Mouse (Mus musculus) C2C12 (cell line): ENCODE data around the gene Col4a2. TPM values are rescaled to one million over a fixed set of nuclear protein-coding genes. Genes with fewer than 3 reads are reported as not detected.
A peak's percentile ranks its signal among the peaks of the same experiment; 100 is the strongest.

Source experiments
- H3K27me3 ChIP-seq: one replicate; pipeline ENCODE4 v1.6.1; 2011; ENCODE audit not compliant: control insufficient read depth, insufficient read depth, insufficient read length
- H3K36me3 ChIP-seq: one replicate; pipeline ENCODE4 v1.6.1; 2011; ENCODE audit not compliant: control insufficient read depth, insufficient read depth
- H3K4me3 ChIP-seq: one replicate; pipeline ENCODE4 v1.5.1; 2011; ENCODE audit warnings: mild to moderate bottlenecking, control low read depth; ENCODE audit not compliant: poor library complexity, insufficient read depth, severe bottlenecking
- H3K79me2 ChIP-seq: one replicate; pipeline ENCODE4 v1.6.1; 2011; ENCODE audit not compliant: control insufficient read depth, insufficient read depth
- H3K79me3 ChIP-seq: one replicate; pipeline ENCODE4 v1.6.1; 2011; ENCODE audit warnings: low read depth, control low read depth
- H3ac ChIP-seq: one replicate; pipeline ENCODE3; 2011; ENCODE audit warnings: low read depth; ENCODE audit not compliant: control insufficient read depth, insufficient read length
- CEBPB ChIP-seq: IDR thresholded peaks from one replicate; pipeline ENCODE4 v1.6.1; 2011; ENCODE audit warnings: low read depth, mild to moderate bottlenecking, control low read depth, moderate library complexity
- CTCF ChIP-seq: IDR thresholded peaks from one replicate; pipeline ENCODE4 v1.5.1; 2011; ENCODE audit not compliant: control insufficient read depth, insufficient read depth, insufficient read length
- FOSL1 ChIP-seq: IDR thresholded peaks from one replicate; pipeline ENCODE4 v1.8.0; 2011; ENCODE audit warnings: mild to moderate bottlenecking, low read length; ENCODE audit not compliant: poor library complexity, insufficient read depth, severe bottlenecking
- MAX ChIP-seq: IDR thresholded peaks from one replicate; pipeline ENCODE4 v1.6.1; 2011; ENCODE audit warnings: mild to moderate bottlenecking, control low read depth
- MYOD1 ChIP-seq: IDR thresholded peaks from one replicate; pipeline ENCODE4 v1.6.1; 2011; ENCODE audit warnings: low read depth; ENCODE audit not compliant: control insufficient read depth, insufficient read length
- MYOG ChIP-seq: IDR thresholded peaks from one replicate; pipeline ENCODE4 v1.6.1; 2011; ENCODE audit not compliant: control insufficient read depth, insufficient read length; ENCODE audit errors: extremely low read depth
- USF1 ChIP-seq: IDR thresholded peaks from one replicate; pipeline ENCODE4 v1.6.1; 2011; ENCODE audit warnings: low read depth, mild to moderate bottlenecking, control low read depth, moderate library complexity
- polyA plus RNA-seq: library from polyadenylated mRNA; unstranded; fragments of >200 nt; fragmentation: generic; extraction: Trizol; gene quantifications from one replicate; pipeline ENCODE4 v1.2.1, GENCODE M21; 2012; ENCODE audit warnings: missing spikeins

Col4a2 gene
- polyA plus RNA-seq, 1 experiment, result 68.8 TPM

GRCm38 (mm10) chr8:11313176-11314111 lies 839 bp downstream of the Col4a2 start:
- H3K79me3 ChIP-seq, result peaks cover 27% of the 10 kb centered on the region
- H3K27me3 ChIP-seq, result no peaks in the 10 kb centered on the region
- TF ChIP-seq MYOD1, result no peak
- peaks cover 84% of the 10 kb centered on the region for H3K79me2 ChIP-seq
- H3ac ChIP-seq, result peak overlapping the region; percentile 88
- peak overlapping the region; percentile 48 for H3K4me3 ChIP-seq
- H3K36me3 ChIP-seq, result peaks cover 3% of the 10 kb centered on the region

- H3K27me3 ChIP-seq, result no peaks in the 10 kb centered on the region
- peaks cover 17% of the 10 kb centered on the region for H3K79me3 ChIP-seq
- H3K79me2 ChIP-seq, result peaks cover 72% of the 10 kb centered on the region
- H3ac ChIP-seq, result peak overlapping the region; percentile 57
- H3K36me3 ChIP-seq, result peaks cover 6% of the 10 kb centered on the region
- no peak overlapping the region for H3K4me3 ChIP-seq
- TF ChIP-seq CEBPB (no peak), MYOD1 (peak; percentile 49)
These were observed 2.0 kb downstream of the Col4a2 start for GRCm38 (mm10) chr8:11314613-11315012.

GRCm38 (mm10) chr8:11315179-11315943 lies 2.8 kb downstream of the Col4a2 start:
- TF ChIP-seq MYOD1 (peak; percentile 99), CEBPB (no peak), MAX (peak; percentile 17)
- Histone ChIP-seq H3K4me3 (no peak overlapping the region), H3K27me3 (no peaks in the 10 kb centered on the region), H3K79me2 (peaks cover 70% of the 10 kb centered on the region), H3ac (no peak overlapping the region), H3K36me3 (peaks cover 6% of the 10 kb centered on the region), H3K79me3 (peaks cover 16% of the 10 kb centered on the region)

GRCm38 (mm10) chr8:11316118-11316517 lies 3.5 kb downstream of the Col4a2 start:
- peaks cover 70% of the 10 kb centered on the region for H3K79me2 ChIP-seq
- H3K4me3 ChIP-seq, result no peak overlapping the region
- H3ac ChIP-seq, result no peak overlapping the region
- peaks cover 14% of the 10 kb centered on the region for H3K79me3 ChIP-seq
- peaks cover 6% of the 10 kb centered on the region for H3K36me3 ChIP-seq
- H3K27me3 ChIP-seq, result no peaks in the 10 kb centered on the region
- TF ChIP-seq MYOD1 (no peak), MYOG (no peak), CEBPB (no peak), FOSL1 (no peak), CTCF (no peak), MAX (no peak), USF1 (no peak)

GRCm38 (mm10) chr8:11319405-11319804 lies 6.8 kb downstream of the Col4a2 start:
- Histone ChIP-seq H3K4me3 (no peak overlapping the region), H3K36me3 (peaks cover 6% of the 10 kb centered on the region), H3K79me3 (peaks cover 10% of the 10 kb centered on the region), H3ac (no peak overlapping the region), H3K79me2 (peaks cover 55% of the 10 kb centered on the region), H3K27me3 (no peaks in the 10 kb centered on the region)
- TF ChIP-seq MYOG (no peak), USF1 (no peak), CTCF (no peak), FOSL1 (no peak), CEBPB (no peak), MAX (no peak), MYOD1 (no peak)

DNA sequence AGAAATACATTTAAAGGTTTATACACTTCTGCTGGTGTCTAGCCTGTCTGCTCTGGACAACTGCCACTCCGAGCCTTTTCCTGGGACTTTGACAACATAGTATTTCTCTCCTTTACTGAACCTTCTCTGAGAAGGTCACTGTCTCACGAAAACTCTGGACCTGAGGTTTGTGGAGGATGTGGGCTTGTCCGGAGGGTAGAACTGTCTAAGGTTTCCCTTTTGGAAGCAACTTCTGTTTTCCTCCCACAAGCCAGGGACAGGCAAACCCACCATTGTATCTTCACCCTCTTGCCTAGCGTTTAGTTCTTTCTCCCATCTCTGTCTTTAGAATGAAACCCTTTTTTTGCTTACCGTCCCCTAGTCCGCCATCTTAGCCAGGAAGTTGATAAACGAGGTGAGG lies 9.2 kb downstream of the Col4a2 start:
- Histone ChIP-seq H3K4me3 (no peak overlapping the region), H3ac (no peak overlapping the region), H3K79me3 (peaks cover 17% of the 10 kb centered on the region), H3K27me3 (no peaks in the 10 kb centered on the region), H3K36me3 (peaks cover 6% of the 10 kb centered on the region), H3K79me2 (peaks cover 53% of the 10 kb centered on the region)
- TF ChIP-seq MYOD1 (no peak), CTCF (no peak), CEBPB (no peak), MYOG (no peak), MAX (no peak)
